26 mouse cellular contexts compared by ENCODE assay signal in genomic region chr5:18326159-18326558, GRCm38 (mm10). TPM values are rescaled to one million over a fixed set of nuclear protein-coding genes. Genes with fewer than 3 reads are reported as not detected.
DNase-seq lines count a peak whose midpoint lies in the region; ATAC-seq and TF ChIP-seq lines count a peak whose summit lies in the region.
"Had no signal": no experiment of that assay in that cellular context is flagged by ENCODE, and none has a peak within 500 bp of the region (broad histone marks: within the 10 kb centered on the region; RNA-seq: fewer than 3 reads in every experiment).

No protein-coding gene starts in this region.

- no peak overlapping the region for H3K4me2 ChIP-seq in forebrain, postnatal 0 days (ENCODE audit: low read depth)
- H3K4me2 ChIP-seq in forebrain, embryonic 15.5 days (replicated peaks), result no peak overlapping the region
- H3K4me2 ChIP-seq: heart, embryonic 12.5 days; hindbrain, embryonic 15.5 days; limb, embryonic 13.5 days; liver, embryonic 11.5 days; midbrain, embryonic 11.5 days; neural tube, embryonic 13.5 days; stomach, embryonic 15.5 days had no signal

- no peaks in the 10 kb centered on the region for H3K36me3 ChIP-seq in forebrain, postnatal 0 days (ENCODE audit: insufficient read depth)
- no peaks in the 10 kb centered on the region for H3K36me3 ChIP-seq in forebrain, embryonic 15.5 days
- H3K36me3 ChIP-seq: heart, embryonic 12.5 days; hindbrain, embryonic 15.5 days; limb, embryonic 13.5 days; neural tube, embryonic 13.5 days; stomach, embryonic 15.5 days had no signal

- H3K4me3 ChIP-seq in forebrain, postnatal 0 days (ENCODE audit: low read depth, low read length), result no peak overlapping the region
- no peak overlapping the region for H3K4me3 ChIP-seq in forebrain, embryonic 15.5 days
- no peak overlapping the region for H3K4me3 ChIP-seq in left cerebral cortex, adult 2 months
- no peak overlapping the region for H3K4me3 ChIP-seq in lung, adult 2 months (replicated peaks; ENCODE audit: extremely low read depth, low read depth, low read length)
- H3K4me3 ChIP-seq: erythroblast, embryonic 14.5 days; gastrocnemius, adult 2 months; heart, adult 2 months; heart, embryonic 12.5 days; hindbrain, embryonic 15.5 days; limb, embryonic 13.5 days; neural tube, embryonic 13.5 days; stomach, embryonic 15.5 days had no signal

- no peak overlapping the region for H3K9ac ChIP-seq in forebrain, postnatal 0 days
- no peak overlapping the region for H3K9ac ChIP-seq in forebrain, embryonic 15.5 days (replicated peaks)
- H3K9ac ChIP-seq: heart, embryonic 12.5 days; hindbrain, embryonic 15.5 days; limb, embryonic 13.5 days; neural tube, embryonic 13.5 days; stomach, embryonic 15.5 days had no signal

- no peak for TF ChIP-seq CTCF in forebrain, postnatal 0 days (IDR thresholded peaks at IDR 0.05; ENCODE audit: low read depth)
- no peak for TF ChIP-seq CTCF in left cerebral cortex, adult 2 months (IDR thresholded peaks at IDR 0.05)
- TF ChIP-seq CTCF in brain, embryonic 14.5 days (IDR thresholded peaks at IDR 0.05; ENCODE audit: borderline replicate concordance, extremely low read depth, insufficient read depth, insufficient read length), result no peak
- TF ChIP-seq CTCF in lung, adult 2 months (IDR thresholded peaks at IDR 0.05; ENCODE audit: insufficient read depth, low read length), result no peak

- DNase-seq in forebrain, postnatal 0 days, result peak; percentile 40
- no peak for DNase-seq in left cerebral cortex, adult 2 months (ENCODE audit: extremely low spot score in 1 of 2, low spot score in 2 of 2)
- DNase-seq in left cerebral cortex, postnatal 10 days (ENCODE audit: extremely low spot score in 1 of 2, low spot score in 2 of 2), result no peak
- peak; percentile 38 for DNase-seq in brain, embryonic 14.5 days (ENCODE audit: low read depth)
- no peak for DNase-seq in lung, adult 2 months
- no peak for DNase-seq in spleen, adult 18-20 months
- DNase-seq: adrenal gland, adult 8-10 months; cerebellum, adult 11-12 months; cerebellum, adult 9-11 months; gastrocnemius, adult 2 months; heart, adult 2 months; kidney, adult 2 months; kidney, postnatal 36 days; lung, postnatal 36 days; thymus, postnatal 14 days had no signal

- ATAC-seq in forebrain, postnatal 0 days, result peak; percentile 76
- no peak for ATAC-seq in forebrain, embryonic 15.5 days (replicated peaks)
- ATAC-seq: activated CD4-positive, CD25-positive, alpha-beta regulatory T cell, adult 4 months; CD4-positive, CD25-positive, alpha-beta regulatory T cell, adult 4 months had no signal

- H3K4me1 ChIP-seq in forebrain, postnatal 0 days (ENCODE audit: insufficient read depth), result no peaks in the 10 kb centered on the region
- 0 out of 2 replicates have a peak, but pooled peaks cover 5% of the 10 kb centered on the region for H3K4me1 ChIP-seq in forebrain, embryonic 15.5 days
- H3K4me1 ChIP-seq in lung, adult 2 months (ENCODE audit: control insufficient read depth, insufficient read depth, low read length), result peaks cover 4% of the 10 kb centered on the region
- H3K4me1 ChIP-seq: heart, embryonic 12.5 days; hindbrain, embryonic 15.5 days; limb, embryonic 13.5 days; neural tube, embryonic 13.5 days; stomach, embryonic 15.5 days had no signal

- intact Hi-C loops in left cerebral cortex, adult 2 months (cut with DNase I), result no loop called here
- intact Hi-C loops in left cerebral cortex, postnatal 10 days (cut with DNase I), result no loop called here

- H3K27ac ChIP-seq in forebrain, postnatal 0 days (ENCODE audit: low read depth, low read length), result no peak overlapping the region
- no peak overlapping the region for H3K27ac ChIP-seq in forebrain, embryonic 15.5 days (replicated peaks)
- H3K27ac ChIP-seq in left cerebral cortex, adult 2 months, result peak overlapping the region; percentile 36; the same call in 1 of the 2 replicates
- H3K27ac ChIP-seq: gastrocnemius, adult 2 months; heart, adult 2 months; hindbrain, embryonic 15.5 days; limb, embryonic 13.5 days; neural tube, embryonic 13.5 days; stomach, embryonic 15.5 days had no signal

- H3K9me3 ChIP-seq in forebrain, postnatal 0 days (ENCODE audit: low read length), result no peaks in the 10 kb centered on the region
- no peaks in the 10 kb centered on the region for H3K9me3 ChIP-seq in forebrain, embryonic 15.5 days
- H3K9me3 ChIP-seq: heart, embryonic 12.5 days; hindbrain, embryonic 15.5 days; limb, embryonic 13.5 days; neural tube, embryonic 13.5 days; stomach, embryonic 15.5 days had no signal

- no peak for TF ChIP-seq POLR2A in brain, embryonic 14.5 days (IDR thresholded peaks at IDR 0.05; ENCODE audit: borderline replicate concordance, extremely low read depth, insufficient read depth, insufficient read length, poor library complexity, severe bottlenecking)
- TF ChIP-seq POLR2A in lung, adult 2 months (IDR thresholded peaks at IDR 0.05; ENCODE audit: borderline replicate concordance, extremely low read depth, low read depth, low read length), result no peak

- WGBS in forebrain, postnatal 0 days, result 37% methylated on average over 6 of the region's 6 CpGs
- WGBS in forebrain, embryonic 15.5 days, result 52% methylated on average over 6 of the region's 6 CpGs
- WGBS in lung, adult 2 months, result 67% methylated on average over 6 of the region's 6 CpGs

- H3K27me3 ChIP-seq in forebrain, postnatal 0 days (ENCODE audit: insufficient read depth, low read length), result no peaks in the 10 kb centered on the region
- no peaks in the 10 kb centered on the region for H3K27me3 ChIP-seq in forebrain, embryonic 15.5 days
- H3K27me3 ChIP-seq: heart, embryonic 12.5 days; hindbrain, embryonic 15.5 days; limb, embryonic 13.5 days; neural tube, embryonic 13.5 days; stomach, embryonic 15.5 days had no signal

RNA-seq across cellular contexts. Expression of gene Gnai1, which starts 34.0 kb away (rescaled TPM):
- total RNA-seq in forebrain, postnatal 0 days (2014; rRNA removed), result 102 and 112 TPM in 2 replicates
- polyA plus RNA-seq in forebrain, postnatal 0 days (2015; fragmentation: Nextera tagmentation; extraction: Ambion mirVana), result 104 and 114 TPM in 2 replicates
- polyA plus RNA-seq in forebrain, embryonic 15.5 days (2015; fragmentation: Nextera tagmentation; extraction: Ambion mirVana), result 64.4 and 66.7 TPM in 2 replicates
- total RNA-seq in left cerebral cortex, adult 2 months (2021), result 100 to 1,000 TPM; 167 TPM
- total RNA-seq in left cerebral cortex, postnatal 10 days (2021), result 100 to 1,000 TPM; 205 to 218 TPM
- polyA plus RNA-seq in brain, embryonic 14.5 days (2012; rRNA removed), result 35.4 and 43.4 TPM in 2 replicates
- polyA plus RNA-seq in lung, adult 2 months (2012; rRNA removed), result 6.8 and 8.3 TPM in 2 replicates
- polyA plus RNA-seq: activated CD4-positive, CD25-positive, alpha-beta regulatory T cell, adult 4 months; erythroblast, embryonic 14.5 days had no signal

Comparison
In these comparisons a context has a peak if more than half of its experiments do, and no peak if none do; other contexts are left out.
1. DNase-seq: peak in forebrain, postnatal 0 days (single experiment) and brain, embryonic 14.5 days (single experiment); none in left cerebral cortex, adult 2 months (0 of 2), left cerebral cortex, postnatal 10 days (0 of 2), lung, adult 2 months (single experiment) and spleen, adult 18-20 months (0 of 2).